Mouse (Mus musculus): ENCODE data around the gene Zscan4-ps2. TPM values are rescaled to one million over a fixed set of nuclear protein-coding genes. Genes with fewer than 3 reads are reported as not detected.

The Zscan4-ps2 gene
- not detected for polyA plus RNA-seq (2017; shearing (Covaris generic))

DNA sequence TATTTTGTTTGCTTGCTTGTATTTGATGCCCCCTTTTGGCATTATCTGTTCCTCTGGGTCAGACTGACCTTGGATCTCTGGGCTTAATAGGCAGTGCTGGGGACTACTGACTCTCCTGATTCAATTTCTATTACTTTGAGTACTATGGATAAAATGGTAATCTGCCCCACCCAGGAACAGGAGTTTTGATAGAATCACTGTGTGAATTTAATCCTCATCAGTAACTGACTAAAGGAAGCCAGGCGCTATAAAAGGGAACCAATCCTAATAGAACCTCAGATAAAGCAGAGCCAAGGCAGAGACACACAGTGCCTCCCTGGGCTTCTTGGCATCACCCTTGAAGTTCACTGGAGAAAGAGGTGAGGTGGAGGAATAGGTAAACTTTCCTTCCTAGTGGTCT lies at the start of gene Zscan4-ps2:
Gene Zscan4-ps2, plus strand, starts transcription at position 301 of the 400 bp plus-strand sequence.

Other genes with a start within 250 kb of the Zscan4-ps2 start
- not detected for gene Zscan4e, start 203.6 kb upstream of the Zscan4-ps2 start, polyA plus RNA-seq (2017; shearing (Covaris generic))
- gene Zscan4f, start 116.4 kb upstream of the Zscan4-ps2 start, polyA plus RNA-seq (2017; shearing (Covaris generic)), result not detected
- not detected for gene Zscan4-ps3, start 95.0 kb downstream of the Zscan4-ps2 start, polyA plus RNA-seq (2017; shearing (Covaris generic))
- gene Vmn1r72, start 165.8 kb downstream of the Zscan4-ps2 start, polyA plus RNA-seq (2017; shearing (Covaris generic)), result not detected
- gene Vmn1r73, start 216.0 kb downstream of the Zscan4-ps2 start, polyA plus RNA-seq (2017; shearing (Covaris generic)), result not detected

Data from naive thymus-derived CD4-positive, alpha-beta T cell, adult 5 months (primary cell).